Mouse (Mus musculus) T-cell, adult 66 days (primary cell): ENCODE results near the gene Rtn1. TPM values are rescaled to one million over a fixed set of nuclear protein-coding genes. Genes with fewer than 3 reads are reported as not detected.

Experiments used
- total RNA-seq, 2 experiments: library from RNA; stranded (reverse); gene quantifications; 3 replicates in 1 of 2; 4 replicates in 1 of 2; pipeline ENCODE4 v1.2.4; 2023

Gene Rtn1
- not detected for total RNA-seq

DNA sequence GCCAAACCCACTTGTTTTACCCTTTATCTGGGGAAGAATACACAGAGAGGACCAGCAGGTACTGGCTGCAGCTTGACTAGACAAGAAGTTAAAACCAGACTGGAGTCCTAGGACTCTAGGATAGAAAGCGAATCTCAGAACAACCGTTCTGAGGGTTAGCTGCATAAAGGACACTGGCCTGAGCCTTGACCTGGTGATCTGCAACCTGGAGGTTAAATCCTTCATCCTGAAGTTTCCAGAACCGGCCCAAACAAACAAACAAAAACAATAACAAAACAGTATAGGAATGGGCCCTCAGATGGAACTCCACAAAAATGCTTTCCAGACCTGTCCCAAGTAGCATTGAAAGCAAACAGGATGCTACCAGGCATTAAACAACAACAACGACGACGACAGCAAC is at the start of gene Rtn1:
TSS of gene Rtn1 (minus strand) at position 101 of the 400 bp plus-strand sequence.

DNA sequence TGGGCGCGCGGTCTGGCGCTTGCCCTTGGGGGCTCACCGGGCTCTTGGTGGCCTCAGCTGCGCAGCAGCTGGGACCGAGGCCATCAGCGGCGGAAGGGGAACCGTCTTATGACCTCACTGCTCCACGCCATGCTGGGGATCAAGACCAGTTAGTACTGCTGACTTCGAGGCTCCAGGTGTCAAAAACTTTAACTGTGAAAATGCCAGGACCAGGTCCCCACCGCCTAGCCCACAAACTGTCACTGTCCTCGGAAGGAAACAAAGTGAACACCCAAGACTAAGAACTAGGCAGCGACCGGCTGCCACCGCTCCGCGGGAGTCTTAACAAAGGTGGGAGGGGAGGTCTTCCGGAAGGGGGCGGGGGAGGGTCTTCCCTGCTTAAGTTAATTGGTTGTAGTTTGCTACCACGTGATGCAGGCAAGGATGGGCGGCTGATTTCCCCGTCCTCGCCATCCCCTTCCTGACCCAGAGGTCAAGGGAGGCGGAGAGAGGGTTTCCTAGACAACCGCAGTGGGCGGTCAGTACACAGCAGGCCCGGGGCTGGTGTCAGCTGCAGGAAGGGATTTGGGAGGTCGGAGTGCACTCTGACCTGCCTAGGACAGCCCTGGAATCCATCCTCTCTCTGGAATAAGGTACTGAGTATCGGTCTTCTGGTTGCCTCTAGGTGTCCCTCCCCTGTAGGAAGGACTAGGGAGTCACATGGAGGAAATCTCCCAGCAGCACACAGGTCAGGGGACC is 33.2 kb upstream of the Rtn1 start, which contains the start of gene Lrrc9:
TSS of gene Lrrc9 (plus strand) at position 28 of the 738 bp plus-strand sequence.

DNA sequence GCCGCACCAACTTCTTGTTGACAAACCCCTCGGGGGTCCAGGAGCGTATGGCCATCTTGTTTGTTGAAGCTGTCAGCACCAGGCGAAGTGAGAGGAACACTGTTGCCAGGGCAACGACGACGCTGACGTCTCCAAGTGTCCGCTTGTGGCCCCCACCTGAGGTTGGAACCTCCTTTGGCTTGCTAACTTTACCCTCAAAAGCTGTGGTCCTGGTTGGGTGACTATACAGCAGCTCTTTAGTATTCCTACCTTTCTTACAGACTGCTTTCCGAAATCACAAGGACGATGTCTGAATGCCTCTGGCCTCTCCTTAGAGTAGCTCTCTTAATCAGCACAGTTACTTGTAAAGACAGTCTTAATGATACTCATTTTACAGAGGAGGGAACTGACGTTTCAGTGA is 223.9 kb downstream of the Rtn1 start, which contains the start of gene Ccdc175:
TSS of gene Ccdc175 (minus strand) at position 101 of the 400 bp plus-strand sequence.

Other genes with a start within 250 kb of the Rtn1 start
- gene Ccdc175, start 224.0 kb downstream of the Rtn1 start, total RNA-seq, result not detected
- under 1 TPM in 1 of 2 experiments, not detected in 1; 0.39 TPM for gene Lrrc9, start 32.8 kb upstream of the Rtn1 start, total RNA-seq
- gene Pcnx4, start 127.3 kb upstream of the Rtn1 start, total RNA-seq, result 1 to 10 TPM; 4.2 to 5.0 TPM
- gene Gm4756, start 240.6 kb upstream of the Rtn1 start, total RNA-seq, result not detected